Mouse (Mus musculus) spleen, adult 10 weeks (tissue): ENCODE data around the gene Oog2. TPM values are rescaled to one million over a fixed set of nuclear protein-coding genes. Genes with fewer than 3 reads are reported as not detected.

ENCODE experiments used
- polyA plus RNA-seq: library from polyadenylated mRNA; stranded (reverse); fragments of 350-450 nt; fragmentation: Illumina TruSeq; extraction: RNeasy Lipid Tissue Mini Kit (QIAGEN cat#74804); gene quantifications from one replicate; pipeline ENCODE4 v1.2.3, GENCODE M21; 2015; ENCODE audit warnings: low replicate concordance; ENCODE audit not compliant: insufficient read depth

Oog2 gene
- polyA plus RNA-seq: not detected

GRCm38 (mm10) chr4:144190419-144190818, at the start of gene Oog2:
Gene Oog2, plus strand, starts transcription at chr4:144190719.

GRCm38 (mm10) chr4:144162563-144162962, 28.0 kb upstream of the Oog2 start, which contains the start of gene Oog3:
Gene Oog3, minus strand, starts transcription at chr4:144162663.

GRCm38 (mm10) chr4:144213218-144213617, 22.7 kb downstream of the Oog2 start, which contains the start of gene C87977:
Gene C87977, minus strand, starts transcription at chr4:144213318.

Other genes starting within 250 kb of the Oog2 start
- not detected for gene Pramef25, start 239.7 kb upstream of the Oog2 start, polyA plus RNA-seq
- gene Gm13101, start 223.8 kb upstream of the Oog2 start, polyA plus RNA-seq: not detected
- gene Pramef17, start 196.3 kb upstream of the Oog2 start, polyA plus RNA-seq: not detected
- not detected for gene Pramel4, start 131.6 kb upstream of the Oog2 start, polyA plus RNA-seq
- gene Gm13102, start 84.2 kb upstream of the Oog2 start, polyA plus RNA-seq: not detected
- gene Oog3, start 28.1 kb upstream of the Oog2 start, polyA plus RNA-seq: not detected
- not detected for gene C87977, start 22.6 kb downstream of the Oog2 start, polyA plus RNA-seq
- gene Pramel5, start 89.8 kb downstream of the Oog2 start, polyA plus RNA-seq: not detected
- gene Gm13128, start 139.5 kb downstream of the Oog2 start, polyA plus RNA-seq: not detected
- not detected for gene Gm13119, start 167.2 kb downstream of the Oog2 start, polyA plus RNA-seq
- not detected for gene Pramef20, start 187.2 kb downstream of the Oog2 start, polyA plus RNA-seq
- gene Pramef12, start 217.7 kb downstream of the Oog2 start, polyA plus RNA-seq: not detected
- gene 1700012P22Rik, start 248.1 kb downstream of the Oog2 start, polyA plus RNA-seq: not detected